Comparison of ENCODE assay signal across 9 mouse cellular contexts in genomic region chr8:108705751-108706150, GRCm38 (mm10).
A peak's percentile ranks its signal among the peaks of the same experiment; 100 is the strongest.
DNase-seq lines count a peak whose midpoint lies in the region; ATAC-seq and TF ChIP-seq lines count a peak whose summit lies in the region.
"Had no signal": no experiment of that assay in that cellular context is flagged by ENCODE, and none has a peak within 500 bp of the region (broad histone marks: within the 10 kb centered on the region; RNA-seq: fewer than 3 reads in every experiment).

No protein-coding gene starts in this region.

- peaks cover 18% of the 10 kb centered on the region; the same call in 1 of the 2 replicates for H3K27me3 ChIP-seq in heart, embryonic 14.5 days (ENCODE audit: control insufficient read depth, insufficient read depth, low read length)
- no peaks in the 10 kb centered on the region for H3K27me3 ChIP-seq in embryonic facial prominence, embryonic 13.5 days
- peaks cover 3% of the 10 kb centered on the region; the same call in 1 of the 2 replicates for H3K27me3 ChIP-seq in hindbrain, embryonic 16.5 days (replicated peaks; ENCODE audit: control insufficient read depth, insufficient read depth, low read length)
- H3K27me3 ChIP-seq in midbrain, embryonic 12.5 days = no peaks in the 10 kb centered on the region
- H3K27me3 ChIP-seq in thymus, adult 2 months (ENCODE audit: control insufficient read depth, insufficient read depth, low read length) = peaks cover 23% of the 10 kb centered on the region

- no peak overlapping the region for H3K27ac ChIP-seq in heart, embryonic 14.5 days (replicated peaks in 1 of 2; ENCODE audit: control insufficient read depth in 1 of 2, insufficient read depth in 1 of 2, low read depth in 2 of 2, low read length in 2 of 2)
- H3K27ac ChIP-seq in embryonic facial prominence, embryonic 13.5 days = peak overlapping the region; percentile 88
- peak overlapping the region; percentile 69 for H3K27ac ChIP-seq in hindbrain, embryonic 16.5 days (ENCODE audit: low read depth, low read length)
- peak overlapping the region; percentile 100 for H3K27ac ChIP-seq in midbrain, embryonic 12.5 days (replicated peaks)
- H3K27ac ChIP-seq in thymus, adult 2 months (ENCODE audit: control insufficient read depth, insufficient read depth, low read length) = no peak overlapping the region

- no peaks in the 10 kb centered on the region for H3K36me3 ChIP-seq in heart, embryonic 14.5 days (ENCODE audit: control insufficient read depth, insufficient read depth, low read length)
- no peaks in the 10 kb centered on the region for H3K36me3 ChIP-seq in embryonic facial prominence, embryonic 13.5 days
- no peaks in the 10 kb centered on the region for H3K36me3 ChIP-seq in hindbrain, embryonic 16.5 days (ENCODE audit: control insufficient read depth, insufficient read depth, low read length)
- no peaks in the 10 kb centered on the region for H3K36me3 ChIP-seq in midbrain, embryonic 12.5 days
- no peaks in the 10 kb centered on the region for H3K36me3 ChIP-seq in thymus, adult 2 months (ENCODE audit: control insufficient read depth, insufficient read depth, low read length)

- peak overlapping the region; percentile 68; the same call in 1 of the 2 replicates for H3K4me2 ChIP-seq in heart, embryonic 14.5 days (ENCODE audit: low read length)
- H3K4me2 ChIP-seq in embryonic facial prominence, embryonic 13.5 days = peak overlapping the region; percentile 66
- H3K4me2 ChIP-seq in hindbrain, embryonic 16.5 days (ENCODE audit: low read length) = peak overlapping the region; percentile 65
- H3K4me2 ChIP-seq in midbrain, embryonic 12.5 days (replicated peaks) = peak overlapping the region; percentile 61

- H3K4me1 ChIP-seq in heart, embryonic 14.5 days (ENCODE audit: control insufficient read depth in 2 of 2, insufficient read depth in 2 of 2, low read length in 2 of 2) = peaks cover 10 to 41% of the 10 kb centered on the region in 2 experiments
- peaks cover 45% of the 10 kb centered on the region for H3K4me1 ChIP-seq in embryonic facial prominence, embryonic 13.5 days
- H3K4me1 ChIP-seq in hindbrain, embryonic 16.5 days (ENCODE audit: control insufficient read depth, insufficient read depth, low read depth, low read length) = peaks cover 5% of the 10 kb centered on the region
- H3K4me1 ChIP-seq in midbrain, embryonic 12.5 days = peaks cover 62% of the 10 kb centered on the region
- peaks cover 4% of the 10 kb centered on the region; the same call in 1 of the 2 replicates for H3K4me1 ChIP-seq in thymus, adult 2 months (replicated peaks; ENCODE audit: control insufficient read depth, insufficient read depth, low read length)

- no peak for TF ChIP-seq POLR2A in thymus, adult 2 months (IDR thresholded peaks at IDR 0.05; ENCODE audit: control insufficient read depth, extremely low read depth, insufficient read depth, low read length, poor library complexity)

- ATAC-seq in heart, embryonic 14.5 days (ENCODE audit: insufficient number of reproducible peaks, insufficient read depth, low FRiP score, low read depth) = no peak
- ATAC-seq in embryonic facial prominence, embryonic 13.5 days (ENCODE audit: insufficient number of reproducible peaks, insufficient read depth, low FRiP score, low TSS enrichment, low read depth) = no peak
- ATAC-seq in hindbrain, embryonic 16.5 days = no peak
- ATAC-seq in midbrain, embryonic 12.5 days (ENCODE audit: low FRiP score, low read depth) = no peak

- no peak overlapping the region for H3K4me3 ChIP-seq in heart, embryonic 14.5 days (ENCODE audit: control insufficient read depth in 1 of 2, insufficient read depth in 1 of 2, low read depth in 1 of 2, low read length in 2 of 2)
- H3K4me3 ChIP-seq in embryonic facial prominence, embryonic 13.5 days = peak overlapping the region; percentile 84
- H3K4me3 ChIP-seq in hindbrain, embryonic 16.5 days (ENCODE audit: low read length) = peak overlapping the region; percentile 74
- H3K4me3 ChIP-seq in midbrain, embryonic 12.5 days = peak overlapping the region; percentile 99
- no peak overlapping the region for H3K4me3 ChIP-seq in thymus, adult 2 months (ENCODE audit: control insufficient read depth, insufficient read depth, low read length)

- H3K9me3 ChIP-seq in heart, embryonic 14.5 days (ENCODE audit: control insufficient read depth, low read length) = no peaks in the 10 kb centered on the region
- H3K9me3 ChIP-seq in embryonic facial prominence, embryonic 13.5 days = no peaks in the 10 kb centered on the region
- no peaks in the 10 kb centered on the region for H3K9me3 ChIP-seq in hindbrain, embryonic 16.5 days (ENCODE audit: control insufficient read depth, low read length)
- H3K9me3 ChIP-seq in midbrain, embryonic 12.5 days = no peaks in the 10 kb centered on the region

- 82% methylated on average over 2 of the region's 2 CpGs for WGBS in heart, embryonic 14.5 days
- 34% methylated on average over 2 of the region's 2 CpGs for WGBS in embryonic facial prominence, embryonic 13.5 days
- WGBS in hindbrain, embryonic 16.5 days = 43% methylated on average over 2 of the region's 2 CpGs
- WGBS in midbrain, embryonic 12.5 days = 33% methylated on average over 2 of the region's 2 CpGs
- WGBS in thymus, adult 2 months = 80% methylated on average over 2 of the region's 2 CpGs

- TF ChIP-seq CTCF in thymus, adult 2 months (IDR thresholded peaks at IDR 0.05; ENCODE audit: borderline replicate concordance, control insufficient read depth, extremely low read depth, insufficient read depth, low read length, poor library complexity) = no peak

- no peak for DNase-seq in heart, adult 9 months (ENCODE audit: low spot score in 2 of 2)
- no peak for DNase-seq in thymus, adult 2 months
- DNase-seq in layer of hippocampus, adult 11-12 months (ENCODE audit: low spot score) = no peak
- no peak for DNase-seq in frontal cortex, postnatal 36 days (ENCODE audit: low spot score in 2 of 2)
- DNase-seq: adrenal gland, postnatal 10 days had no signal

- H3K9ac ChIP-seq in heart, embryonic 14.5 days (ENCODE audit: low read length) = no peak overlapping the region; the same call in 1 of the 2 replicates
- peak overlapping the region; percentile 99 for H3K9ac ChIP-seq in embryonic facial prominence, embryonic 13.5 days
- H3K9ac ChIP-seq in hindbrain, embryonic 16.5 days (ENCODE audit: low read depth, low read length) = peak overlapping the region; percentile 51
- H3K9ac ChIP-seq in midbrain, embryonic 12.5 days (replicated peaks) = peak overlapping the region; percentile 100

Comparison
In these comparisons a context has a peak if more than half of its experiments do, and no peak if none do; other contexts are left out.
1. H3K27ac ChIP-seq: peak in embryonic facial prominence, embryonic 13.5 days (single experiment), hindbrain, embryonic 16.5 days (single experiment) and midbrain, embryonic 12.5 days (single experiment); none in heart, embryonic 14.5 days (0 of 2) and thymus, adult 2 months (single experiment).
2. H3K4me3 ChIP-seq: peak in embryonic facial prominence, embryonic 13.5 days (single experiment), hindbrain, embryonic 16.5 days (single experiment) and midbrain, embryonic 12.5 days (single experiment); none in heart, embryonic 14.5 days (0 of 2) and thymus, adult 2 months (single experiment).
3. Peak in every context shown above with its lines, with median percentiles within 50 percentile points of each other: H3K4me2 ChIP-seq.